Mouse (Mus musculus): ENCODE measurements around the gene Btnl2.
"Not testable (repeated sequence)": the region's sequence is repeated elsewhere in the genome, so short reads cannot be mapped to it uniquely, and the experiment has no call there.

Btnl2 gene

DNA sequence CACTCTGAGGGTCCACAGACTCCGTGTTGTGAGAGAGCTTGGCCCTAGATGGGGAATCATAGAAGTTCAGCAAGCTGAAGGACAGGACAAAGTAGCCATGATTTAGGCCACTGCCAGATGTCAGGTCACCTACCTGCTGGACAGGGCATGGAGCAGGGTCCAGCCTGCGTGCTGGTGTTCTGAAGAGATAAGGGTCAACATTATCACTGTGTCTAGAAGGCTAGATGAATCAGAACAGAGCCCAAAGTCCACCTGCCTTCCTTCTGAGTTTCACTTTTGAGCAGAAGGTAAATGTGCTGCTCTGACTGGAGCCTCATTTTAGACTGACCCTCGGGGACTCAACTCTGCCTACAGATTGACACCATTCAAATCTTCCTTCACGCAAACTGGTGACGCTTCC is at the start of gene Btnl2:
Gene Btnl2 (plus strand): TSS at position 284 of the 400 bp plus-strand sequence.
- no peak for DNase-seq

DNA sequence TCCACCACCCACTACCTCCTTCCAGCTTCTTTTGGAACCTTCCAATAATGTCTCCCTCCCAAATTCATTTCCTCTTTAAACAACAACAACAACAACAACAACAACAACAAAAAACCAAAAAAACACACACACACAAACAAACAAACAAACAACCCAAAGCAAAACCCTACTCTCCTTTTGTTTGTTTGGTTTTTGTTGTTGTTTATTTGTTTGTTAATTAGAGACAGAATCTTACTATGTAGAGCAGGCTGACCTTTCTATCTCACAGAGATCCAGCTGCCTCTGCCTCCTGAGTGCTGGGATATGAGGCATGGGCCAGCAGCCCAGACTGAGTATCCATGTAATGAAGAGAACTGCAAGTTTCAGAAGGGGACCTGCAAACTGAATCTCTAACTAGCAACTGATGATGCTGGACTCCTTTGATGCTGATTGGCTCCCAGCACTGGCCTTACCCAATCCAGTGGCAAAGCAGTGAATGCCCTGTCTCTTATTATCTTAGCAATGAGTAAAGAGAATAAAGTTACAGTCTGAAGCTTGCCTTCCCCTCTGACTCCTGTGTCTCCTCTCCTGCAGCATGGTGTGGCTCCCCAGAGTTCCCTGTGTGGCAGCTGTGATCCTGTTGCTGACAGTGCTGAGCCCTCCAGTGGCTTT is 49.1 kb upstream of the Btnl2 start, which contains the start of gene H2-Eb1:
Gene H2-Eb1 (plus strand): TSS at position 488 of the 651 bp plus-strand sequence.
- peak; percentile 88 for DNase-seq

DNA sequence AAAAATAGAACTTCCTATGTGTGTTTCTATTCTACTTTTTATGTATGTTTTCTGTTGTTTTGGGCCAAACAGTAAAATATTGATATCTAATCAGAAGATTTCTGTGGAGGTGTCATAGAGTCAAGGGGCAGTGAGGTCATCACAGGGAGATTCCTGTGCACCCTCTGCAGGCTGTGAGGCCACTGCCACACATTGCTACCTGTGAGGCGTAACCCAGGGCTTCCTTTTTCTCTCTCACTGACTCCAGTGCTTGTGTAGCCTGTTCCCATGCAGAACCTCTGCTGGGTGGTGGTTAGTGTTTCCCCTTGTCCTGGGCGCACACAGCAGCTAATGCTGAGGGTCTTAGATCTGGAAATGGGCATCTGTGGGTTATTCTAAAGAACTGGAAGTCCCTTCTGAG is 48.2 kb upstream of the Btnl2 start:
- DNase-seq, result no peak

DNA sequence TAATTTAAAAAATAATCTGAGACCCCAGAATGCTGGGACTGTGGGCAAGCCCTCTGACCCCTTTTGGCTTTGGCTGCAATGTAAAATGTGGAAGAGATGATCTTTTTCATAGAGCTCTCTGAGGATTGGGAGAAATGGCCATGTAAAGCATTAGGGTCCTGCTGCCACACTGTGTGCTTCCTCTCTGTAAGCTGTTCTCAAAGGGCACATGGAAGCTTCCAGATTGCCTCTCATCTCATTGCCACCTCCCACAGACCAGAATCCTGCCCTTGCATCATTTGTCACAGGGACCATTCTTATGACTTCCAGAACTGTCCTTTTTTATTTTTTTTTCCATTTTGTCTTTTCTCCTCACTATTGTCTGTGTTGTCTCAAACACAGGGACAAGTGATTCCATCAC is 47.4 kb upstream of the Btnl2 start:
- no peak for DNase-seq

DNA sequence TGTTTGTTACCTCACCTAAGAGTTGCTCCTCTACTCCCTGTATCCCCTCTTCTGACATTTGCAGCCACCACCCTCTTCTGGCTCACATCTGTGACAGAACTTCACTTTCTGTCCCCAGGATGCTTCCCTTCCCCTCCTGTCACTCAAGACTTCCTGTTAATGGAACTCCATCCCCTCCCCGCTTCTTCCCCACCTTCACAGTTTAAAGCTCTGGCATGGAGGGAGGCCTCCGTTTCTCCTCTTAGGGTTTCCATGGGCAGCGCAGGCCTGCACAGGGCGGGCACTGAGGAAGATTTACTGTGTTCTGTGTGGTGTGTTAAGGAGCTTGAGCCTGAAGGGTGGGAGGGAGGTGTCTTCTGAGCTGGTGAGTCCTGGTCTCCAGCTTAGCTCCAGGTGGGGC is 46.5 kb upstream of the Btnl2 start:
- no peak for DNase-seq

DNA sequence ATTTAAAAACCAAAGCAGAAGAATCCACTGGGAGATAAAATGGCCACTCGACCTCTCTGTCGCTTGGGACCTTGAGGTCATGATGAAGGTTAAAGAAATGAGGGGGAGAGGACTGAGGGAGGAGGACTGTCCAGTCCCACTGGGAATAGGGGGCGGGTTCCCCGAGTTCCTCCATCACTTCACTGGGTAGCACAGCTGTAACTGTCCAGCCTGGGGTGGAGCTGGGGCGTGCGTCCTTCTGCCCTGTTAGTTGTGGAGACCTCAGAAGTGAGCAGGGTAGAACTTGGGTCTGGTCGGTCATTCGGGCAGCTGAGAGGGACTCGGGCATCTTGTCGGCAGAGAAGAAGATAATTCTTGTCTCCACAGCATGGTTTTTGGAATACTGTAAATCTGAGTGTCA is 45.4 kb upstream of the Btnl2 start:
- DNase-seq, result no peak

DNA sequence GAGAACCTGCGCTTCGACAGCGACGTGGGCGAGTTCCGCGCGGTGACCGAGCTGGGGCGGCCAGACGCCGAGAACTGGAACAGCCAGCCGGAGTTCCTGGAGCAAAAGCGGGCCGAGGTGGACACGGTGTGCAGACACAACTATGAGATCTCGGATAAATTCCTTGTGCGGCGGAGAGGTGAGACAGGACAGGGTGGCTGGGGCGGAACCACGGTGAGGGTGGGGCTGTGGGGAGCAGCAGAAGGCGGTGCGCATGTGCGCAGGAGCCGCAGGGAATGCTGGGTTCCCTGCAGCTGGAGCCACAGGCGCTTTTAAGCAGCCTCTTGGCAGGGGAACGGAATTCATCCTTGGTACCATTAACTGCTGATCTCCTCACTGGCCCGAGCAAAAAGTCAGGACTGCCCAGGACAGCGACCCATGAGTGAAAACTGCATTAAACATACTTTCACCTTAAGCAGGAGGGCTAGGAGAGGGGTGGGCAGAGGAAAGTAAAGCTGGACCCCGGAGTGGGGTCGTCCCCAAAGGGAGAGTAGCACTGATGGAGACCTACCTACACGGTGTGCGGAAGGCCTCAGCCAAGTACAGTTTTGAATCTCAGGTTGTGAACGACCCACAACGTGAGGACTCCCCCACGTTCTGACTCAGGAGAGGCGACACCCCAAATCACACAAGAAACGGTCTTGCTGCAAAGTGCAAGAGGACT is 44.8 kb upstream of the Btnl2 start:
- peak; percentile 71 for DNase-seq

DNA sequence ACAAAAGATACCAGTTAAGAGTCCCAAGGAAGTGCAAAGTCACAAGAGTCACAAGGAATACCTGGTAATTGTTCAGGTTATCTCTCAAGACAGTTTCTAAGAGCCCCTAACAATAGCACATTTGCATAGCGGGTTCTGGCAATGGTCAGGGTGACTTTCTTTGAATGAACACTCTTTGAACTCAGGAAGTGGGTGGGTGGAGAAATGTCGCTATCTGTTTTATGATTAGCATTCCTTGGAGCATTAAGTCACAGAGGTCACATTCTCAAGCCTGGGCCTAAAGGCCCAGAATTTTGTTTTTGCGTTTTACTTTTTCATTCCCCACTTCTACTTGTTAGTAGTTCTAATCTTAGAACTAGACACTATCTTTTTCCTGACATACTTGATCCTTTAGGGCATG is 44.1 kb upstream of the Btnl2 start:
- not testable (repeated sequence) for DNase-seq

DNA sequence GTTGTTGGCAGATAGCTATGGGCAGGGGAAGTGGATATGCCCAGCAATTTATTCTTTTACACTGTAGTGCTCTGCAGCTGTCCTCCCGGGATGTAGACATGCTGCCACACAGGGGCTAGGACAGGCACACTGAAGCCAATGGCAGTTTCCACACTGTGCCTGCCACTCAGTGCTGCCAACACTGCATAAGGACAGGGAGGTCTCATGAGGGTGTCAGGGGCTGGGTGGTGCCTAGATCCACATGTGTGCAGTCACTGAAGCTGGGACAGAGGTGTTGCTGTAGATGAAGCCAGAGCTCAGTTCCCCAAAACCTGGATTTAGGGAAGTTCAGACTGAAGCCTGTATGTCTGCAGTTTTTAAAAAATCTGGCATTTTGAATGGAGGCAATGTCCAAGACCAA is 42.4 kb upstream of the Btnl2 start:
- no peak for DNase-seq

DNA sequence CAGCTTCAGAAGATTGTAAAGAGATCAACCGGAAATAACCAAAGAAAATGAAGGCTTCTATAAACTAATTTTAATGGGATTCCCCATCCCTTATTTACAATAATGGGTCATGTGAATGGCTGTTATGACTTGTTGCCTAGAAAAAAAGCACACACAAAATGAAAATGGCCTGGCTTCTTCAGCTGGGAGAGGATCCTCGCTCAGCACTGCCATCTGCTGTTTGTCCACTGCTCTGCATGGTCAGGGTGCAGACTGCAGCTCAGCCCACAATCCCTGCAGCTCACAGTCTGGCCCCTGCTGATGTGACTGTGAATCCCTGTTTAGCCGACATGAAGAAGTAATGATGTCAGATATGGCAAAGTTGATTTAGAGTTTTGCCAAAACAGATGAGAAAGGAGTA is 41.2 kb upstream of the Btnl2 start:
- peak; percentile 84 for DNase-seq

DNA sequence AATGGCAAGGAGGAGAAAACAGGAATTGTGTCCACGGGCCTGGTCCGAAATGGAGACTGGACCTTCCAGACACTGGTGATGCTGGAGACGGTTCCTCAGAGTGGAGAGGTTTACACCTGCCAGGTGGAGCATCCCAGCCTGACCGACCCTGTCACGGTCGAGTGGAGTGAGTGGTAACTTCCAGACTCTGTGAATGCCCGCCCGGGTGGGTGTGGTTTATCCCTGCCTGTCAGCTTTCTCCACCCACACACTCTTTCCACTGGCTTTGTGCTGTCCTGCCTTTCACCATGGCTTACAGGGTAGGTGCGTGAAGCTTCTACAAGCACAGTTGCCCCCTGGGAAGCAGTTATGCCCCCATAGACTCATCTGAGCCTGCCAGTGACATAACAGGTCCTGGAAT is 40.3 kb upstream of the Btnl2 start:
- no peak for DNase-seq

DNA sequence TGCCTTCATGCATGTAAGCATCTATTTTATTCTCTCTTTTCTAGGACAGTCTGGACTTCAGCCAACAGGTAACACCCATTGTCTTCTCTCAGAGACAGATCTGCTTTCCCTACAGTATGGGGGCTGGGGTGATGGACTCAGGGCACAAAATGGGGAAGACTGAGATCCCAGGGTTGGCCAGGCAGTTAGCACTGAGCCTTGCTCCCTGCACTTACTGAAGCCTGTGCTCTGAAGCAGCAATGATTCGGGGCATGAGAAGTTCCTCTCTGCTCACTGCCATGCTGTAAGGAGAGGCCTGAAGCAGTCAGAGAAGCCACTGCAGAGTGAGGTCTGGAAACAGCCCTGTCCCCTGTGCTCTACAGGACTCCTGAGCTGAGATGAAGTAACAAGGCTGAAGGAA is 39.1 kb upstream of the Btnl2 start:
- no peak for DNase-seq

DNA sequence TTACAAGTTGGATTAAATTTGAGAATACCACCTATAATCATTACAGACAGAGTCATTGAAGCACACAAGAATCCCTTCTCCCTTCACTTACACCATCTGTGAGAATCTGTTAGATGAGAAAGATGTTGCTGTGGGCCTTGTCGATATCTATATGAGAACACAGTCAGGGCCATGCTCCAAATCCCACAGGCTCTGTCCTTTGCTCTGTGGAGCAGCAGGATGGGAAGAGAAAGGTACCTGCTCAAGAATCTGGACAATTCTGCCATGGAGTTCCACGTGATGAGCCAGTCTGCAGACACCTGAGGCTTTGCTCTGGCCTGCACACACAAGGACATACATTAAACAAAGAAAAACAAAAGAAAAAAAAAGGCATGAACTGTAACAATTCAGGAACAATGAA is 37.9 kb upstream of the Btnl2 start:
- no peak for DNase-seq

DNA sequence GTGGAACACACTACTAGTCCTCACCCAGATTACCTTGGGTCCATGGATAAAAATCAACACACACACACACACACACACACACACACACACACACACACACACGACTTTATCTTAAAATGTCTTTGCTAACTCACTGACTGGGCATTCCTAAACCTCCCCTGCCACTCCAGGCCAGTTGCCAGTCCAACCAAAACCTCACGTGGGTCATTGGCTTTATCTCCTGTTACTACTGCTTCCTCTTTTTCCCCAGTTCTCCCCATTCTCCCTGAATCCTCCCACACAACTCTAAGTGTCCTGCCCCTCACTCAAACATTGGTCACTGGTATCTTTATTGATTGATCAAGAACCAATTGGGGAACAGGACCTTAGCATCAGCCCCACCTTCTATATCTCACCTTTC is 37.3 kb upstream of the Btnl2 start:
- no peak for DNase-seq

DNA sequence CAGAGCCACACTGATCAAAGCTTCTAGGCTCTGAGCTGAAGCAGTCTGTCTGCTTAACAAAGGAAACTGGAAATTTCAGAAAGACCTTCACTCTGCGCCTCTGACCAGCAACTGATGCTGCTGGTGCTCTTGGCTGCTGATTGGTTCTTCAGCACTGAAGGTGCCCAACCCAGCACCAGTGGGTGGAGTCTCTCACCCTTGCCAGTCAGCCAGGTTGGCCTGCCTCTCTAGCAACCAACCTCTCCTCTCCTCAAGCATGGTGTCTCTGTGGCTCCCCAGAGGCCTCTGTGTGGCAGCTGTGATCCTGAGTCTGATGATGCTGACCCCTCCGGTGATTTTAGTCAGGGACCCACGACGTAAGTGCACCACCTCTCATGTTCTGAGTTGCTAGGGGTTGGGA is 29.2 kb upstream of the Btnl2 start, which contains the start of gene H2-Eb2:
Gene H2-Eb2 (plus strand): TSS at position 230 of the 400 bp plus-strand sequence.
- no peak for DNase-seq

DNA sequence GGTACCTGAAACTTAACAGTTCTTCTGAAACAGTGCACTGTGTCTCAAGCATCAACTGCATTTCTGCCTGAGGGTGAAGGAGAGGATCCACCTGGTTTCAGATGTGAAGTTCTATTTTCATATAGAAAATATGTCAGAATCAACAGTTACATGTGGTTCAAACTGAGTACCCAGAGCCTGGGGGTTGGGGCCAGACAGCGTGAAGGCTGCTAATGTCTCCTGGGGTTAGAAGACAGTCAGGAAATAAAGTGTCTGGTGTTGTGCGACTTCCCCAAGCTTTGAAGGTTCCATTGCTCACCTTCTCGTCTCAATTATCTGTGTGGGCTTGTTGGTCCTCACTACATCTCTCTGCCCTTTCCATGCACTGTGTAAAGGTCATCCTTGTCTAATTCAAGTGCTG is 28.2 kb upstream of the Btnl2 start:
- DNase-seq, result no peak

DNA sequence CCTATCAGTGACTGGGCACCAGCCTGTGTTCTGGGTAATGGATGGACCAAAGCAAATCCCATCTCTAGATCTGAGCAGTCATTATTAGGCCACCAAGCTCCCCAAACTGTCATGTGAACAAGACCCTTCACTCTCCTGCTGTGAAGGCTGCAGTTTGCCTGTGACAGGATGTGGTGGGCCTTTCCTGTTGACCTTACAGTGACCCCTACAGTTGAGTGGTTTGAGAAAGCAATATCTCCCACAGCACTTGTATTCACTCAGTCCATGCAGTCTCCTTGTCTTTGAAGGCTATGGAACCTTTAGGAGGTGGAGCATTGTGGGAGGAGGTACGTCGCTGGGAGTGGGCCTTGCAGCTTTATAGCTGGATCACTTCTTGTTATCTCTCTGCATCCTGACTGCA is 24.8 kb upstream of the Btnl2 start:
- DNase-seq, result no peak

DNA sequence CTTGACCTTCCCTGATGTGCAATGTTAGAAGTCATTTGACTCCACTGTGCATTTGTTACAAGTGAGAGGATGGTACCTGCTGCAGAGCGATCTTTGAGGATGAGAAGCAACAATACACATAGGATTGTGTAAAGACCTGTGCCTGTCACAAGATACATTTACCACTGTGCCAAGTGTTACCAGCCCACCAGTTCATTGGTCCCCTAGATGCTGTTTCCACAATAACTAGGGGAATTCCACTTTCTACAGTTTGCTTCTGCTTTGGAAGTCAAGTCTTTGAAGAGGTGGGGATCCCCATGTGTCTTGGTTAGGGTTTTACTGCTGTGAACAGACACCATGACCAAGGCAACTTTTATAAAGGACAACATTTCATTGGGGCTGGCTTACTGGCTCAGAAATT is 23.4 kb upstream of the Btnl2 start:
- DNase-seq, result no peak

DNA sequence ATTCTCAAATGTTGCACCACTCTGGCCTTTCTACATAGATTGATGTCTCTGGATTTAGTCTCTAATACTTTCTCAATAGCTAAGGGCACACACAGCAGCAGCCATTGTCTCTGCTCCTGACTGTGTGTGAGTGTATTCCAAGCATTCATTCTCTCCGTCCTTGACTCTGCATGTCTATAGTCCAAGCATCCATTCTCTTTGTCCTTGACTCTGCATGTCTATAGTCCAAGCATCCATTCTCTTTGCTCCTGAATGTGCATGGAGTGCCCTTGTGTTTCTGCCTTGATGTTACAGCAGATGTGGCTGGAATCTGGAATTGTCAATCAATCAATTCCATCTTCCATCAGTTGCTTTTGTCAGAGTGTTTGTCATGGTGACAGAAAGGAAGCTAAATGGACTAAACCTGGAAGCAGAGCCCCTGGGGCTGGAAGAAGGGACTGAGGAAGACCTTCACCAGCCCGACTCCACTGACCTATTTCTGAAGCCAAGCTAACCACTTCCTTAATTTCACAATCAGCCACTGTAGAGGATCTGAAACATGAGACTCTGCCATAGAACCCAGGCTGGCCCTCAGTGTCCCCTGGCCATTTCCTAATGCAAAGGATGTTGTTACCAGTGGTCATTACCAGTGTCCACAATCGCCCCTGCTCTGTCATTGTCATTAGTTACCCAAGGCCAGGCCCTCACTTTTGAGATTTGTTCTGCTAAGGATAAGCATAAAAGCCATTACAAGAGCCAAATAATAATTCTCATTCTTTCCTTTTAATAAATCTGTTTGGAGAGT is 13.8 kb upstream of the Btnl2 start:
- no peak for DNase-seq

DNA sequence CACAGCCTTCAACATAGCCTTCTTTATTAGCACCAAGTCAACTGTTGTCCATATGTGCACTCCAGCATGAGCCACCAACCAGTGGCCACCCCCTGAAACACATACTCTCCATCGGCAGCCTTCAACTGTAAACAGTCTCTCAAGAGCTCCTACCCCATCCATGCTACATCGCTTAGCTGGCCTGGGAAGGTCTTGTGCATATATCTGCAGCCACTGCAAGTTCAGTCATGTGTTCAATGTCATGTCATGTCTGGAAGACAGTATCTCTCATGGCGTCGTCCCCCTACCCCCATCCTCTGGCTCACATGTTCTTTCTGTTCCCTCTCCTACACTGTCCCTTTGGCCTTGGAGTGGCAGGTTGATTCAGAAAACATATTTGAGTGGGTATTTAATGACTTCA is 9.7 kb upstream of the Btnl2 start:
- no peak for DNase-seq

DNA sequence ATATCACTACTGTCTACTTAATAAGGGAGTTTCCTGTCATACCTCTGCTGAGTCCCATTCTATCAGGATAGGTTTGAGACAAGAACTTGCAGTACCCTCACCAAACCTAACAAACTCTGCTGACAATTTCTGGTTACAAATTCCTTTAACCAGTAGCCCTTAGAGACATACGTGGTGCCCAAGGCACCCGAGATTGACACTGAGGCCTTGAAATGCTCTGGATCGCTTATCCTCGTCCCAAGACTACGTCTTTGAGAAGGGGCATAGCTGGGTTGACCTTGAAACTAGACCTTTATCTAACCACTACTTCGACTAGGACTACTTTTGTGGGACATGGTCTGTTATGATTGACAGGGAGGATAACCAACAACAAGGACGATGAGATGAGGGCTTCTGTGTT is 9.1 kb upstream of the Btnl2 start:
- no peak for DNase-seq

DNA sequence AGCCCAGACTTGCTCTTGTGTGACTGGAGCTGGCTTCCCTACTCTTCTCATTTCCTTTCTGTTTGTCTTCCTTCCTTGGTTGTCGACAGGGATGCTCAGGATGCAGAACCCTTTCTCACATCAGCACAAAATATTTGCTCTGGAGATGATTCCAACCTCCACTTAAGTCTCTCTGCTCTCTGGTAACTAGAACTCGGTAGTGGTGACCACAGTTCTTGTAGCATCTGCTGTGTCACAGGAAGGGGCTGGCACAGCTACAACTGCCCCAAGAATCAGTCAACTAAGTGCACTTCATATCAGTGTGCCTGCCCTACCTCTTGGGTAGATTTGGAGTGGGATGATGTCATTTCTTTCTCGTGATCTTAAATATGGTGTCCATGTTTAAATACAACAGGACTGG is 8.6 kb upstream of the Btnl2 start:
- no peak for DNase-seq

DNA sequence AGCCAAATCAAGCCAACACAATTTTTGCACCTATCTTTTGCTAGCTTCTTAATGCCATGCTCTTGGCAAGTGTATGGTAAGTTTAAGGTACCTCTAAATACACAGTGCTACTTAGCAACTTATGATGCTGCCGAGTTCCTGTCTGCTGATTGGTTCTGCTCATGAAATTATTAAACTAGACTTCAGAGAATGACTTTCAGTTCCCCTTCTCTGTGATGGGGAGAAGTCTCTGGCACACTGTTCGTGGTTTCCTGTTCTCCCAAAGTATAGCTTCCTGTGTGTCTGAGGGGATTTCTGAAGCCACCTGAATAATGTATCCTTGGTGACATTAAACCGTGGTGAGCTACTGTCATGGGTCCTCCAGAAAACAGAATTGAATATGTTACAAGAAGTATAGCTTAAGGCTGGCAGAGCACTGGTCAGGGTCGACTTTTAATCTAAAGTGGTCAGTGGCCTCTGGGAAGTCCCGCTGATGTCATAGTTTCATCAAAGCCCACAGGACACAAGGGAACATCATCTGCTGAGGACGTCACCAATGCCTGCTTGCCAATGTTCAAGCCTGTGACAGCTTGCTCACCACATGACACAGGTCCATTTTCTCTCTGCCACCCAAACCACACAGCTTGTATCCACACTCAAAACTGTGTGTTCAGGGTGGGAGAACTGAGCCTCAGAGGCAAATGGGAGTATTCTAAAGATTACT is 6.9 kb upstream of the Btnl2 start:
- DNase-seq, result peak; percentile 65

Measured in thymus, postnatal 25 days (tissue).